Mouse (Mus musculus) cortical plate, adult 2 months (tissue): ENCODE results near the gene Extl2.

Experiments
- CTCF ChIP-seq: fragments of 200-500 bp; IDR thresholded peaks from 2 replicates; pipeline ENCODE4 v1.5.1; 2011; ENCODE audit warnings: mild to moderate bottlenecking, control low read depth, low read length; ENCODE audit not compliant: insufficient read depth; ENCODE audit errors: extremely low read depth
- POLR2A ChIP-seq: fragments of 200-500 bp; IDR thresholded peaks from 2 replicates; pipeline ENCODE4 v1.6.1; 2011; ENCODE audit warnings: mild to moderate bottlenecking, low read length, control low read depth; ENCODE audit not compliant: insufficient read depth; ENCODE audit errors: extremely low read depth

DNA sequence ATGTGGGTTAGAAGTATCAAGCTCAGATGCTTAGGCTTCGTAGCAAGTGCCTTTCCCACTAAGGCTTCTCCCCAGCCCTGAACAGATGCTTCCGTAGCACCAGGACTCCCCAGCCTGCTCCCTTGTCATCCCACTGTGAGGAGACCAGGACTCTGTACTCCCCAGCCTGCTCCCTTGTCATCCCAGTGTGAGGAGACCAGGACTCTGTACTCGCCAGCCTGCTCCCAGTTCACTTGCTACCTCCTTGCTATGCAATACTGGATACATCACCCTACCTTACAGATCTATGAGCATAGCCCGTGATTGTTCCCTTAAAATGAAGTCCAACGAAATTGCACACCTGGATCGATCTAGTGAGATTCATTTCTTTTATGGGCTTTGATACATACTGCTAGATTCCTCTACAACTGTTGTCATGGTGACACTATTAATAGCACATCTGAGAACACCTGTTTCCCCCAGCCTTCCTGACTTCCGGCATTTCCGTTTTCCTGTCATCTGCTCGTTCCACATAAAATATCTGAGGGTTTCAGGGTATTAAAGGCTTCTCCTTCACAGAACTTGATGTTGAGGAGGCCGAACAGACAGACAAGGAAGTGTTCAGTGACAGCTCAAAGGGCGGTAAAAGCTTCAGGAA, 23.0 kb downstream of the Extl2 start:
- TF ChIP-seq CTCF, result no peak
- TF ChIP-seq POLR2A, result no peak
